Mouse (Mus musculus) urinary bladder, postnatal 4 days (tissue): ENCODE results near the gene Asb8.
A peak's percentile ranks its signal among the peaks of the same experiment; 100 is the strongest.

Experiments used
- DNase-seq, 2 experiments: peaks; one replicate each; pipeline ENCODE4 v3.0.0; 2021 to 2022; ENCODE audit warnings: low spot score in 2 of 2

The Asb8 gene

GRCm38 (mm10) chr15:98155272-98155671, 10.2 kb downstream of the Asb8 start:
- no peak for DNase-seq

DNA sequence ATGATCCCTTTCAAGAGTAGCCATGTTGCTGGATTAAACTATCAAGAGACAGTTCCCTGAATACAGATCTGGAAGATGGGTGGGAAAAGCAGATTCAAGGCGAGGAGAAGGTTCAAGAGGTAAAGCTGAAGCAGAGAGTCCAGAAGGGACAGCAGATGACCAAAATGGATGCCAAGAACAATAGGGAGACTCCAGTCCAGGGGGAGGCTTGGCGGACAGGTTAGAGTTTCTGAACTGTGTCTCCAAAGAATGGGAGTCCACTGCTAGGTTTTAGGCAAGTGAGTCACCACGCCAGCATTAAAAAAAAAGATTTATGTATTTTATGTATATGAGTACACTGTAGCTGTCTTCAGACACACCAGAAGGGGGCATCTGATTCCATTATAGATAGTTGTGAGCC, 10.8 kb downstream of the Asb8 start:
- DNase-seq = no peak

DNA sequence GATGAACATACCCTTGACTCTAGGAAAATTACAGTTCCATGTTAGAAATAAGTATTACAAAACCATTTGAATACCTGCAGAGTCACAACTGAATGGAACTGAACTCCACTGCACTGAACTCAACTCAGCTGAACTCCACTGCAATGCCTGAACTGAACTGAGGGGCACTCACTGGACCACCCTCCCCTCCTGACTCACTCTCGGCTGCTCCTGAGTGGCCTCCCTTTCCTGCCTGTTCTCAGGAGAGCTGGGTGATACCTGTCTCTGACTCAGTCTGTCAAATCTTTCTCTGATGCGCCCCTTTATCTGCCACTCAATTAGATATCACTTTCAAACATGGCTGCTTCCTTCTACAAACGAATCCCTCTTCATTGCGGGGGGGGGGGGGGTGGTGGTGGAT, 11.3 kb downstream of the Asb8 start:
- DNase-seq = no peak

DNA sequence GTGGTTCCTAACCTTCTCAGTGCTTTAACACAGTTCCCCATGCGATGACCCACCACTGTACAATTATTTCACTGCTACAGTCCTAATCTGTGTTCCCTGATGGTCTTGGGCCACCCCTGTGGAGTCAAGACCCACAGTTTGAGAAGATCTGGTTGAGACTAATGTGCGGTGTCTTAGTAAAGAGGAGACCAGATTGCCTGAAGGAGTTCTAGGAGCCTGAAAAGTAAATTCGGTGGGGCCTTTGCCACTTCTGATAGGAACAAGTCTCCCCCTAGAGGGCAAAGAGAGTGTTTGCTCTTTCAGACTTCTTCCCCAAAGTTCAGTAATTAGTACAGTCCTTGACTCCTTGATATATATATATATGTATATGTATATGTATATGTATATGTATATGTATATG, 11.8 kb downstream of the Asb8 start:
- DNase-seq = no peak

GRCm38 (mm10) chr15:98152916-98153315, 12.5 kb downstream of the Asb8 start:
- no peak for DNase-seq

DNA sequence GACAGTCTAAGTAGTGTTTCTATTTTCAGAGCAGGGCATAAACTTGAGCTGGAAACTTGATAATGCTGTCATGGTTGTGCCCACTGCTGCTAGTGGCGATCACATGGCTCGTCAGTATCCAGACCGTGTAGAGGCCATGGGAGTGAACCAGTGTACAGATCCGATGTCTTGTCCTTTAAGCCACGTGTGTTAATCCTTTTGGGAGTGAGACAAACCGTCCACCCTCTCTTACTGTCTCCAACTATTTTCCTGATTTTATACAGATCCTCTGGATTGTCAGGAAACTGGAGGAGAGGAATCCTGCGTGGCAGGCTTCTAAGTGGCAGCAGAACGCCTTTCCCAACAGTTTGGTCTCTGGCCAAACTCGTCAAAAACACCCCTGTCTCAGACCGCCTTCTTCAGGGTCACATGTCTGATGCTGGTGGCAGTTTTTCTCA, 16.2 kb downstream of the Asb8 start:
- no peak for DNase-seq

GRCm38 (mm10) chr15:98148356-98148755, 17.1 kb downstream of the Asb8 start:
- no peak for DNase-seq

- DNase-seq = peak; percentile 91 to 94
Observed at GRCm38 (mm10) chr15:98145559-98146181, 19.8 kb downstream of the Asb8 start.

- DNase-seq = peak in 1 of 2 experiments; percentile 26
Observed at GRCm38 (mm10) chr15:98144861-98145507, 20.4 kb downstream of the Asb8 start.

DNA sequence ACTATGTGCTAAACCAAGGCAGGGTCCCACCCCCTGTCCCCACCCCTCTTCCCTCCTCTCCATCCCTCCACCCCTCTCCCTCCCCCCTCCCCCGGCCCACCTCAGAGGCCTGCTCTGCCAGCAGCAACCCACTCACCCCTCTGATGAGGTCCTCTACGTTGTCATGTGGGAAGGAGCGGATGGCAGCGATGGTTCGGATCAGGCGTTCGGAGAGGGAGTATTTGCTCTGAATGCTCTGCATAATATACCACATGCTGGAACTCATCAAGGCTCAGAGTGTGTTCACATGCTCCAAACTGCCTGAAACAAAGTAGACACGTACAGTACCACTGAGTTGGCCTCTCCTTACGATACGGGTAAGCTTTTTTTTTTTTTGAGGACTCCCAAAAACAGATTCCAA, 22.9 kb downstream of the Asb8 start:
- DNase-seq = no peak

- DNase-seq = no peak
Observed at GRCm38 (mm10) chr15:98140809-98141208, 24.6 kb downstream of the Asb8 start.

GRCm38 (mm10) chr15:98139763-98140162, 25.7 kb downstream of the Asb8 start:
- no peak for DNase-seq

GRCm38 (mm10) chr15:98136871-98137270, 28.6 kb downstream of the Asb8 start:
- DNase-seq = no peak

- DNase-seq = no peak
Observed at GRCm38 (mm10) chr15:98135671-98136070, 29.8 kb downstream of the Asb8 start.

- DNase-seq = no peak
Observed at GRCm38 (mm10) chr15:98134666-98135065, 30.8 kb downstream of the Asb8 start.

- DNase-seq = no peak
Observed at GRCm38 (mm10) chr15:98134034-98134433, 31.4 kb downstream of the Asb8 start.

DNA sequence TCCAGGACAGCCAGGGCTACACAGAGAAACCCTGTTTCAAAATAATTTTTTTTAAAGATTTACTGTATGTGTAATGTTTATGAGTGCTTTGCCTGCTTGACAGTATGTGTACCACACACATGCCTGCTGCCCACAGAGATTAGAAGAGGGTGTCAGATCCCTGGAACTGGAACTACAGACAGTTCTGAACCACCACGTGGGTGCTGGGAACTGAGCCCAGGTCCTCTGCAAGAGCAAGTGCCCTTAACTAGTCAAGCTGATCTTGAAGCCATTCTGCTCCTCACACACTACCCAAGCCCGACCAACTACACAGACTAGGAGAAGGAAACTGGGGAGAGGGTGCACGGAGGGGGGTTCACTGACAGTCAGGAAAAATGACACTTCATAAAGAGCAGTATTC, 32.0 kb downstream of the Asb8 start:
- DNase-seq = no peak

- DNase-seq = no peak
Observed at GRCm38 (mm10) chr15:98131942-98132655, 33.3 kb downstream of the Asb8 start.

DNA sequence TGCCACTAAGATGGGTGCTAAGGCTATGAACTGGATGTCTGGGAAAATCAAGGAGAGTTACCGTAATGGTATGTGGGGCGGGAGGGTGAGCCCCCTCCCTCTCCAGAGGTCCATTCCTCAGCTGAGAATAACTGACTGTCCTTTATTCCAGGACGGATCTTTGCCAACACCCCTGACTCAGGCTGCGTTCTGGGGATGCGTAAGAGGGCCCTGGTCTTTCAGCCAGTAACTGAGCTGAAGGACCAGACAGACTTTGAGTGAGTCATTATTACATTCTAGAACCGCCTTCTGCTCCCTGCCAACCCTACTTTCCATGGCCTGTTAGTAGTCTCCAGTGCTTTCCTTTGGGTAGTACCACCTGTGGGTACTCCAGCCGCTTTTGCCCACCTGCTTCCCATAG, 34.0 kb downstream of the Asb8 start:
- DNase-seq = no peak

GRCm38 (mm10) chr15:98131001-98131400, 34.4 kb downstream of the Asb8 start:
- DNase-seq = no peak

GRCm38 (mm10) chr15:98120831-98121230, 44.6 kb downstream of the Asb8 start:
- DNase-seq = no peak

DNA sequence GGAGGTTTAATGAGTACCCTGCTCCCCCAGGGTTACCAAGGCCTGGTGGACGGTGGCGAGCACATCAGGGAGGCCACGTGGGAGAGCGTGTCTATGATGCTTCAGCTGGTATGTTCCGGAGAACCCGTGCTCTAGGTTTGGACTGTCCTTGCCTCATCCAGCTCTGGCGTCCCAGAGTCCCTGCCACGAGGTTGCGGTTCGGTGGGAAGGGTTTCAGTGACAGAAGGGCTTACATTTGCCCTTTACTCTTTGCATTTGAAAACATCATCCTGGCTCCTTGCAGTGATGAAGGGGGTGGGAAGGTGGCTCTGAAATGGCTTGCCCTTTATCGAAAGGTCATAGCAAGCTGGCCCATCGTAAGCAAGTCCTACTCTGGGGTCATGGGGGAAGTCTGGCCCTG, 46.1 kb downstream of the Asb8 start:
- DNase-seq = no peak

DNA sequence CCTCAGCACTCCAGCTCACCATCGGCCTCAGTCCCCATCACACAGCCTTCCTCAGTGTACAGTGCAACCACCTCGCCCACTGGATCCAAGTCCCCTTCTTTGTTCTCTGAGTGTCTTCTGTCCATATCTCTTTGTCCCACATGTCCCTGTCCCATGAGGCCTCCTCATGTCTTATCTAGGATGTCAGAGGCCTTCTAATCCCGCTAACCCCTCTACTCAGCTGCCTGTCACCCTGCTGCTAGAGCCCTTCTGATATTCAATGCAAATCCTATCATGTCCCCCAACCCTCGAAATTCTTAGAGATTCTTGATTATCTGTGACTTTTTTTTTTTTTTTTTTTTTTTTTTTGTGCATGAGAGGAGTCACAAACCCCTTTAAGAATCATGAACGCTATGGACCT, 49.1 kb downstream of the Asb8 start:
- DNase-seq = no peak
